Mouse (Mus musculus) kidney, adult 11 months (tissue): Measurements from ENCODE around the gene Pde8b.

Experiments
- DNase-seq: peaks from one replicate; pipeline ENCODE4 v3.0.0; 2022

Pde8b gene

GRCm38 (mm10) chr13:95249511-95250456, at the start of gene Pde8b:
Gene Pde8b, minus strand, starts transcription at chr13:95250336.
- peak; percentile 49 for DNase-seq

- no peak for DNase-seq
Measured at GRCm38 (mm10) chr13:95291983-95292382, 41.8 kb upstream of the Pde8b start.

GRCm38 (mm10) chr13:95288027-95288426, 37.9 kb upstream of the Pde8b start:
- DNase-seq = peak; percentile 37

- peak; percentile 74 for DNase-seq
Measured at GRCm38 (mm10) chr13:95286989-95287388, 36.9 kb upstream of the Pde8b start.

- DNase-seq = peak; percentile 34
Measured at GRCm38 (mm10) chr13:95281740-95282673, 31.9 kb upstream of the Pde8b start.

- DNase-seq = no peak
Measured at GRCm38 (mm10) chr13:95278426-95279025, 28.4 kb upstream of the Pde8b start.

- no peak for DNase-seq
Measured at GRCm38 (mm10) chr13:95264691-95265090, 14.6 kb upstream of the Pde8b start.

GRCm38 (mm10) chr13:95260886-95261789, 11.0 kb upstream of the Pde8b start:
- DNase-seq = peak; percentile 15

- no peak for DNase-seq
Measured at GRCm38 (mm10) chr13:95260391-95260790, 10.3 kb upstream of the Pde8b start.

- no peak for DNase-seq
Measured at GRCm38 (mm10) chr13:95257083-95257482, 6.9 kb upstream of the Pde8b start.

- no peak for DNase-seq
Measured at GRCm38 (mm10) chr13:95255083-95255482, 4.9 kb upstream of the Pde8b start.

- DNase-seq = no peak
Measured at GRCm38 (mm10) chr13:95243026-95243425, 7.1 kb downstream of the Pde8b start.

GRCm38 (mm10) chr13:95237488-95237887, 12.6 kb downstream of the Pde8b start:
- DNase-seq = no peak

GRCm38 (mm10) chr13:95235261-95235660, 14.9 kb downstream of the Pde8b start:
- DNase-seq = no peak

GRCm38 (mm10) chr13:95231366-95232138, 18.6 kb downstream of the Pde8b start:
- DNase-seq = peak; percentile 11

- no peak for DNase-seq
Measured at GRCm38 (mm10) chr13:95230326-95230725, 19.8 kb downstream of the Pde8b start.

GRCm38 (mm10) chr13:95224491-95224890, 25.6 kb downstream of the Pde8b start:
- DNase-seq = no peak

GRCm38 (mm10) chr13:95223427-95223772, 26.7 kb downstream of the Pde8b start:
- no peak for DNase-seq

- DNase-seq = peak; percentile 9
Measured at GRCm38 (mm10) chr13:95222569-95223426, 27.3 kb downstream of the Pde8b start.
